Mouse (Mus musculus): ENCODE data around the gene Syt1. TPM values are rescaled to one million over a fixed set of nuclear protein-coding genes. Genes with fewer than 3 reads are reported as not detected.

Syt1 gene
- polyA plus RNA-seq, 1 experiment: 748 TPM

DNA sequence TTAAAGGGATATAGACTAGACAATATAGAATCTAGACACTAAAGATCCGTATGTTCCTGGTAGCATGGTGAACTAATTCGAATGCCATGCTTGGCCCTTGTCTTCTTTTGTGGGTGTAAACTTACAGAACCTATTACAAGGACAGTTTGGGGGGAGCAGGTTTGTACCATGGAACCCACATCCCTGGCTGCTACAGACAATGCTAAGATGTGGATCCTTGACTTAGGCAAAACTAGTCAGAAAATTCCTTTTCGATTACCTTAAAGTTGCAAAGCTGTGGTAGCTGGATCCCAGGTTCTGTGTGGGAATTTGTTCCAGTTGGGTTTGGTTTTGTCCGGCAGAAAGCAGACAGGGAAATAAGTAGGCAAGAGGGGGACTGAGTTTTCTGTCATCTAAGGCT lies 560.4 kb downstream of the Syt1 start:
- no peak overlapping the region for H3K27ac ChIP-seq (ENCODE audit: insufficient read depth, low read length)
- H3K4me1 ChIP-seq (ENCODE audit: control insufficient read depth, insufficient read depth, low read length): 0 out of 2 replicates have a peak, but pooled peaks cover 2% of the 10 kb centered on the region
- no peak overlapping the region for H3K4me3 ChIP-seq (ENCODE audit: insufficient read depth, low read length)
- TF ChIP-seq POLR2A (IDR thresholded peaks at IDR 0.05; ENCODE audit: extremely low read depth, insufficient read depth, low read length) (no peak), CTCF (IDR thresholded peaks at IDR 0.05; ENCODE audit: extremely low read depth, insufficient read depth, low read length) (no peak)

DNA sequence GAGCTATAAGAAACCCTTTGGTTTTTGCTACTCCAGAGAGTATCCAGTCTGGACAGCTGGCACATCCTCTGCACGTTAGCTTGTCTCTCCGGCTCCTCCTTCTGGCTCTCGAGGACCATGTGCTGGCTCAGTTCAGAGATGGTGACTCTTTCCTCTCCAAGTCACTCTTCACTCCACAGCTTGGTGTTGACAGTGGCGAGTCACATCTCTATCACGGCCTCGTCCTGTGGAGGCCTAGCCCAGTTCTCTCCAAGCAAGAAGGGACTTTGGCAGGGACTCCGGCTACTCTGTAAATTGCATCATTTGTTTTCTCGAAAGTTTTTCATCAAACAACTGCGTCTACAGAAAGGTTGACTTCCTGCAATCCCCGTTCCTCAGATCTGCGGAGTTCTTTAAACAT lies 562.4 kb downstream of the Syt1 start:
- Histone ChIP-seq H3K4me3 (ENCODE audit: insufficient read depth, low read length) (no peak overlapping the region), H3K4me1 (ENCODE audit: control insufficient read depth, insufficient read depth, low read length) (0 out of 2 replicates have a peak, but pooled peaks cover 2% of the 10 kb centered on the region), H3K27ac (ENCODE audit: insufficient read depth, low read length) (no peak overlapping the region)
- no peak for TF ChIP-seq CTCF (IDR thresholded peaks at IDR 0.05; ENCODE audit: extremely low read depth, insufficient read depth, low read length)
- no peak for TF ChIP-seq POLR2A (IDR thresholded peaks at IDR 0.05; ENCODE audit: extremely low read depth, insufficient read depth, low read length)

All from cortical plate, adult 2 months (tissue).